Mouse (Mus musculus): Measurements from ENCODE around the gene Tbx3.

- TF ChIP-seq CTCF (IDR thresholded peaks at IDR 0.05; ENCODE audit: low read depth), result no peak
- TF ChIP-seq EP300 (IDR thresholded peaks at IDR 0.05; ENCODE audit: low read depth), result no peak
These were observed 516 bp upstream of the Tbx3 start for GRCm38 (mm10) chr5:119669741-119670565.
